In the genomic region with DNA sequence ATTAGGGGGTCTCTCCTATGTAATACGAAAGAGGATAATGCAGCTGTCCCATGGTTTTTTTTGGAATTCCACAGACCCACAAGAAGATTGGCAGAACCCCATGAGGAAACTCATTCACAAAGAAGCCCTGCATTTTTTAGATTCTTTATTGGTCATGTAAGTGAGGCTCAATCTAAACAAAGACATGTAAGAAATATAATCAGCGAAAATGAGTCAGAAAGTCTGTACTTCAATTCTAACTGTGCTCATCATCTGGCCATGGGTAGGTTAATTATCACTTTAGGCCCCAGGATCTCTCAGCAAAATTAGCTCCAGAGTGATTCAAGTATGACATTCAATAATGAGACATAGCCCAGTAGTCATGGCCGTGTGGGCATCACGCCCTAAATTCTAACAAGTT, we compare ENCODE assay signal across 21 mouse cellular contexts.
"Had no signal": no experiment of that assay in that cellular context is flagged by ENCODE, and none has a peak within 500 bp of the region (broad histone marks: within the 10 kb centered on the region; RNA-seq: fewer than 3 reads in every experiment).

No protein-coding gene starts in this region.

- DNase-seq: kidney, adult 2 months; kidney, postnatal 36 days; liver; lung, adult 18-20 months; lung, postnatal 10 days; lung, postnatal 36 days; right cerebral cortex, postnatal 25 days; spleen, adult 18-20 months; thymus, postnatal 36 days had no signal

- H3K4me2 ChIP-seq: limb, embryonic 13.5 days; liver, embryonic 12.5 days; liver, embryonic 15.5 days; lung, embryonic 15.5 days; midbrain, embryonic 13.5 days; neural tube, embryonic 13.5 days; stomach, embryonic 15.5 days had no signal

- H3K36me3 ChIP-seq: limb, embryonic 10.5 days; limb, embryonic 13.5 days; liver, embryonic 12.5 days; liver, embryonic 15.5 days; lung, embryonic 15.5 days; midbrain, embryonic 10.5 days; midbrain, embryonic 13.5 days; neural tube, embryonic 13.5 days; stomach, embryonic 15.5 days had no signal

- H3K27ac ChIP-seq: kidney, postnatal 0 days; limb, embryonic 10.5 days; limb, embryonic 13.5 days; liver, embryonic 12.5 days; liver, embryonic 15.5 days; lung, embryonic 15.5 days; midbrain, embryonic 10.5 days; midbrain, embryonic 13.5 days; neural tube, embryonic 13.5 days; stomach, embryonic 15.5 days had no signal

- ATAC-seq: intestine, embryonic 16.5 days; liver, embryonic 12.5 days; midbrain, embryonic 13.5 days had no signal

- H3K9ac ChIP-seq: limb, embryonic 13.5 days; liver, embryonic 12.5 days; liver, embryonic 15.5 days; lung, embryonic 15.5 days; midbrain, embryonic 13.5 days; neural tube, embryonic 13.5 days; stomach, embryonic 15.5 days had no signal

- H3K4me1 ChIP-seq: limb, embryonic 10.5 days; limb, embryonic 13.5 days; liver, embryonic 12.5 days; liver, embryonic 15.5 days; lung, embryonic 15.5 days; megakaryocyte, embryonic 14.5 days; midbrain, embryonic 10.5 days; midbrain, embryonic 13.5 days; neural tube, embryonic 13.5 days; stomach, embryonic 15.5 days had no signal

- H3K27me3 ChIP-seq: limb, embryonic 13.5 days; liver, embryonic 12.5 days; liver, embryonic 15.5 days; lung, embryonic 15.5 days; megakaryocyte, embryonic 14.5 days; midbrain, embryonic 13.5 days; neural tube, embryonic 13.5 days; stomach, embryonic 15.5 days had no signal

- H3K9me3 ChIP-seq: limb, embryonic 10.5 days; limb, embryonic 13.5 days; liver, embryonic 12.5 days; liver, embryonic 15.5 days; lung, embryonic 15.5 days; midbrain, embryonic 10.5 days; midbrain, embryonic 13.5 days; neural tube, embryonic 13.5 days; stomach, embryonic 15.5 days had no signal

- H3K4me3 ChIP-seq: limb, embryonic 10.5 days; limb, embryonic 13.5 days; liver, embryonic 12.5 days; liver, embryonic 15.5 days; lung, embryonic 15.5 days; megakaryocyte, embryonic 14.5 days; midbrain, embryonic 10.5 days; midbrain, embryonic 13.5 days; neural tube, embryonic 13.5 days; stomach, embryonic 15.5 days had no signal
